Mouse (Mus musculus): ENCODE data around the gene Kcnma1. TPM values are rescaled to one million over a fixed set of nuclear protein-coding genes. Genes with fewer than 3 reads are reported as not detected.

Kcnma1 gene
- polyA plus RNA-seq, 1 experiment from 2014 or later, result 17.2 TPM

DNA sequence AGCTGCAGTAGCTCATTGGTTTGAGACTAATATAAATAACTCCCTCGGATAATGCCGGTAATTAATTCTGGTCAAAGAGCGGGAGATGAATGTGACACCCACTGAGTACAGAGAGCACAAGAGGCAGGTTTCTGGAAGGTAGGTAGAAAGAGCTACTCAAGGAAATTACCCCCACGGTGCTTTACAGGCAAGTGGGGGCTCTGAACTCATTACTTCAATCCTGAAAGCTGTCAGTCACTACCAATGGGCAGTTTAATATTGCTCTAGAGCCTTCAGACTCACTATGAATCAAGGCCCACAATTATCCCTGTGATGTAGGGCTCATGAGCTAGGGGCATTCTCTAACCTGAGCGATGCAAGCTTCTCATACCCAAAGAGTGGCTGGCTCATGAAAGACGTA lies 79.3 kb downstream of the Kcnma1 start:
- H3K9ac ChIP-seq (ENCODE audit: low read depth, low read length), result no peak overlapping the region
- ATAC-seq, result no peak; the same call in 1 of the 2 replicates
- H3K27ac ChIP-seq (ENCODE audit: low read depth, low read length), result no peak overlapping the region
- H3K4me3 ChIP-seq (ENCODE audit: low read length), result no peak overlapping the region
- H3K4me2 ChIP-seq (ENCODE audit: low read length), result no peak overlapping the region
- H3K36me3 ChIP-seq (ENCODE audit: control insufficient read depth, insufficient read depth, low read length), result no peaks in the 10 kb centered on the region
- H3K4me1 ChIP-seq (ENCODE audit: control insufficient read depth, insufficient read depth, low read depth, low read length), result peaks cover 2% of the 10 kb centered on the region; the same call in 1 of the 2 replicates
- no peaks in the 10 kb centered on the region for H3K9me3 ChIP-seq (ENCODE audit: control insufficient read depth, low read length)
- no peaks in the 10 kb centered on the region for H3K27me3 ChIP-seq (replicated peaks; ENCODE audit: control insufficient read depth, insufficient read depth, low read length)
- WGBS, result 64% methylated on average over 6 of the region's 6 CpGs

DNA sequence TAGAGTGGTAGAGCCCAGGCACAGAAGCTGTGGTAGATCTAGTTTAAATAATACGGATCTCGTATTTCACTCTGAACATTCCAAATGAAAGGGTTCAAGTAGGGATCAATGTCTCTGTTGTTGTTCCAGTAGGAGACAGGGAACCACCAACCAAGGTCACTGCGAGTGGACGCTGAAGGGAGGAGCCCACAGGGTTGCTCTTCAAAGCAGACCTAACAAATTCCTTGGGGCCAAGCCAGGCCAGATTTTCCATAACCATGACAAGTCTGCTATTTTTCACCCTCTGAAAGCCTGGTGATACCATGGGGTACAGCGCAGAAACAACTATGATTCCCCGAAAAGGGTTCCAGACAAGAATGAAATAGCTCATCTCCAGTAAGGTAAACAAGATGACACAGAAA lies 82.6 kb downstream of the Kcnma1 start:
- Histone ChIP-seq H3K27ac (ENCODE audit: low read depth, low read length) (no peak overlapping the region), H3K4me1 (ENCODE audit: control insufficient read depth, insufficient read depth, low read depth, low read length) (peaks cover 2% of the 10 kb centered on the region; the same call in 1 of the 2 replicates), H3K27me3 (replicated peaks; ENCODE audit: control insufficient read depth, insufficient read depth, low read length) (no peaks in the 10 kb centered on the region), H3K4me3 (ENCODE audit: low read length) (no peak overlapping the region), H3K9me3 (ENCODE audit: control insufficient read depth, low read length) (no peaks in the 10 kb centered on the region), H3K4me2 (ENCODE audit: low read length) (no peak overlapping the region), H3K9ac (ENCODE audit: low read depth, low read length) (no peak overlapping the region), H3K36me3 (ENCODE audit: control insufficient read depth, insufficient read depth, low read length) (no peaks in the 10 kb centered on the region)
- 84% methylated on average over 6 of the region's 6 CpGs for WGBS
- ATAC-seq, result no peak

DNA sequence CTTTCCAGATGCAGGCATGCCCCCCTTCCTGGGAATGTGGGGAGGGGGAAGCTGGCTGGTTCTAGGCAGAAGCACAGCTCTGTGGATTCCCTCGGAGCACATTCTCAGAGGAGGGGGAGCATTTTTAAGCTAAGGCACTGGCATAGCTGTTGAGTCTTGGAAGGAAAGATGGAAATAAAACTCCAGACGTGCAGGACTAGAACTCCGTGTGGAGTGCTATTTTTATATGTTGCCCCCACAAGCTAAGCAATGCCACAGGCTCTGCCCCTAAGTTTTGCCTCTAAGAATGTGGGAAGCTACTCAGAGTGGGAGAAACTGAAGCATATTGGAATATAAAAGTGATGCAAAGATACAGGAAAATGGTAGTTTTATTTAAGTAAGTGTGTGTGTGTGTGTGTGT lies 85.1 kb downstream of the Kcnma1 start:
- WGBS, result 86% methylated on average over 3 of the region's 3 CpGs
- H3K27me3 ChIP-seq (replicated peaks; ENCODE audit: control insufficient read depth, insufficient read depth, low read length), result no peaks in the 10 kb centered on the region
- H3K4me3 ChIP-seq (ENCODE audit: low read length), result no peak overlapping the region
- H3K4me2 ChIP-seq (ENCODE audit: low read length), result no peak overlapping the region
- H3K4me1 ChIP-seq (ENCODE audit: control insufficient read depth, insufficient read depth, low read depth, low read length), result no peaks in the 10 kb centered on the region
- no peak overlapping the region for H3K27ac ChIP-seq (ENCODE audit: low read depth, low read length)
- H3K9ac ChIP-seq (ENCODE audit: low read depth, low read length), result no peak overlapping the region
- ATAC-seq, result no peak
- H3K36me3 ChIP-seq (ENCODE audit: control insufficient read depth, insufficient read depth, low read length), result no peaks in the 10 kb centered on the region
- H3K9me3 ChIP-seq (ENCODE audit: control insufficient read depth, low read length), result no peaks in the 10 kb centered on the region

GRCm38 (mm10) chr14:23923356-23923755 lies 90.9 kb downstream of the Kcnma1 start:
- H3K9me3 ChIP-seq (ENCODE audit: control insufficient read depth, low read length), result no peaks in the 10 kb centered on the region
- no peak for ATAC-seq
- no peak overlapping the region for H3K4me3 ChIP-seq (ENCODE audit: low read length)
- WGBS, result 68% methylated on average over 2 of the region's 2 CpGs
- peaks cover 6% of the 10 kb centered on the region for H3K4me1 ChIP-seq (ENCODE audit: control insufficient read depth, insufficient read depth, low read depth, low read length)
- H3K27ac ChIP-seq (ENCODE audit: low read depth, low read length), result 0 out of 2 replicates have a peak overlapping the region, but pooled peaks have one; percentile 20
- H3K36me3 ChIP-seq (ENCODE audit: control insufficient read depth, insufficient read depth, low read length), result no peaks in the 10 kb centered on the region
- no peaks in the 10 kb centered on the region for H3K27me3 ChIP-seq (replicated peaks; ENCODE audit: control insufficient read depth, insufficient read depth, low read length)
- no peak overlapping the region for H3K9ac ChIP-seq (ENCODE audit: low read depth, low read length)
- no peak overlapping the region for H3K4me2 ChIP-seq (ENCODE audit: low read length)

DNA sequence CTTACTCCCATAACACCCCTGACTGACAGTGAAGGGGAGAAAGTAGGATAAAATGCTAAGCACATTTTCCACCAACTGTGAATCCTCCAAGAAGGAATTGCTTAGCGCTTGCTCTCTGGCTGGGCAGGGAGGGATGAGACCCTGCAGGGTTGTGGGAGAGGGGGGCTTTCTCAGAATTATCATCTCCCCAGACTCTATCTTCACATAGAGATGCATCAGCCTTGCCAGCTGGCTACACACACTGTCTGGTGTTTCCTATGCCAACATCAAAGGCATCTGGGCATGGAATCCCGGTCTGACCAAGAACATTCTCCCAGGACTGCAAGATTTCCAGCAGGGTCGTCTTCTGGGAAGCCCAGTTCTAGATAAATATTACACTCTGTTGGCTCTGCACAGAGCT lies 91.5 kb downstream of the Kcnma1 start:
- Histone ChIP-seq H3K36me3 (ENCODE audit: control insufficient read depth, insufficient read depth, low read length) (no peaks in the 10 kb centered on the region), H3K4me3 (ENCODE audit: low read length) (no peak overlapping the region), H3K9me3 (ENCODE audit: control insufficient read depth, low read length) (no peaks in the 10 kb centered on the region), H3K4me2 (ENCODE audit: low read length) (no peak overlapping the region), H3K27me3 (replicated peaks; ENCODE audit: control insufficient read depth, insufficient read depth, low read length) (no peaks in the 10 kb centered on the region), H3K4me1 (ENCODE audit: control insufficient read depth, insufficient read depth, low read depth, low read length) (peaks cover 6% of the 10 kb centered on the region), H3K27ac (ENCODE audit: low read depth, low read length) (0 out of 2 replicates have a peak overlapping the region, but pooled peaks have one; percentile 20), H3K9ac (ENCODE audit: low read depth, low read length) (no peak overlapping the region)
- WGBS, result 57% methylated on average over 3 of the region's 3 CpGs
- peak; percentile 60; the same call in 1 of the 2 replicates for ATAC-seq

DNA sequence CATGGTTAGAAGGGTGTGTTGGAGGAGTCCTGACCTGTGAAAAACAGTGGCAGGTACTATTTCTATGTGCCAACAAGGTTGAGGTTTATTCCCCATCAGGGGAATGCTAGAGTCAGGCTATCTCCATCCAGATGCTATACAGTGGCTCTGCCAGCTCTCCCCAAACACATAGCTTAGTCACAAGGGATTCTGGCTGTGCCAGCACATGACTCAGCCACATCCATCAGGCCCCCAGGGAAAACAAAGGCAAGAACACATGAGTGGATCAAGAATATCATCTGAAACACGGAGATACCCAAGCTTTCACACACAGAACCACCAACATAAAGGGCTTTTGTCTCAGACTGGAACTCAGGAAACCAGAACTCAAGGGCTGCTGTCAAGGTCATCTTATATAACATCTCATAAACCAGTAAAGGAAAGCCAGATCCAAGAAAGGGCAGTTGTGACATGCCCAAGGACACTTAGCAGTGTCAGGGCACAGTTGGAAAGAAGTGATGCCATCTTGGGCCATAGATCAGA lies 103.1 kb downstream of the Kcnma1 start:
- Histone ChIP-seq H3K4me1 (ENCODE audit: control insufficient read depth, insufficient read depth, low read depth, low read length) (no peaks in the 10 kb centered on the region), H3K4me2 (ENCODE audit: low read length) (no peak overlapping the region), H3K9me3 (ENCODE audit: control insufficient read depth, low read length) (no peaks in the 10 kb centered on the region), H3K27me3 (replicated peaks; ENCODE audit: control insufficient read depth, insufficient read depth, low read length) (no peaks in the 10 kb centered on the region), H3K4me3 (ENCODE audit: low read length) (no peak overlapping the region), H3K36me3 (ENCODE audit: control insufficient read depth, insufficient read depth, low read length) (no peaks in the 10 kb centered on the region), H3K9ac (ENCODE audit: low read depth, low read length) (no peak overlapping the region), H3K27ac (ENCODE audit: low read depth, low read length) (no peak overlapping the region)
- no peak for ATAC-seq
- 64% methylated on average over 1 of the region's 1 CpGs for WGBS

DNA sequence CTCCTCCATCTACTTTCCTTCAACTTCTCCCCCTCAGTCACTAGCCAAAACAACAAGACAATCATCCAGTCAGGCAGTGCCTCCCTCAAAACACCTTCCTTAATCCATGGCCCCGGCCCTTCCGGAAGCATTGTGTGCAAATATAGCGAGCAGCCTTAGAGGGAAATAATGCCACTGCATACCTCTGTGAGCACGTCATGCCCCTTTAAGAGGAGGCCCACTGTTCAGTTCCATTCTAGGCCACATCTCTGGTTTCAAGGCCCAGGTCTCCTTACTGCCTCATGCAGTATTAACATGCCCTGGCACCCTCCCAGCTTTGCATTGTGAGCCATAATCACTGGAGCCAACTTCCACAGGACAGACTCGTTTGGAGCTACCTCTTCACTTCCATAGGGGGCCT lies 105.7 kb downstream of the Kcnma1 start:
- ATAC-seq, result no peak
- 71% methylated on average over 5 of the region's 5 CpGs for WGBS
- Histone ChIP-seq H3K9me3 (ENCODE audit: control insufficient read depth, low read length) (no peaks in the 10 kb centered on the region), H3K36me3 (ENCODE audit: control insufficient read depth, insufficient read depth, low read length) (no peaks in the 10 kb centered on the region), H3K4me2 (ENCODE audit: low read length) (no peak overlapping the region), H3K4me1 (ENCODE audit: control insufficient read depth, insufficient read depth, low read depth, low read length) (peaks cover 4% of the 10 kb centered on the region), H3K9ac (ENCODE audit: low read depth, low read length) (no peak overlapping the region), H3K27me3 (replicated peaks; ENCODE audit: control insufficient read depth, insufficient read depth, low read length) (no peaks in the 10 kb centered on the region), H3K4me3 (ENCODE audit: low read length) (no peak overlapping the region), H3K27ac (ENCODE audit: low read depth, low read length) (no peak overlapping the region)

DNA sequence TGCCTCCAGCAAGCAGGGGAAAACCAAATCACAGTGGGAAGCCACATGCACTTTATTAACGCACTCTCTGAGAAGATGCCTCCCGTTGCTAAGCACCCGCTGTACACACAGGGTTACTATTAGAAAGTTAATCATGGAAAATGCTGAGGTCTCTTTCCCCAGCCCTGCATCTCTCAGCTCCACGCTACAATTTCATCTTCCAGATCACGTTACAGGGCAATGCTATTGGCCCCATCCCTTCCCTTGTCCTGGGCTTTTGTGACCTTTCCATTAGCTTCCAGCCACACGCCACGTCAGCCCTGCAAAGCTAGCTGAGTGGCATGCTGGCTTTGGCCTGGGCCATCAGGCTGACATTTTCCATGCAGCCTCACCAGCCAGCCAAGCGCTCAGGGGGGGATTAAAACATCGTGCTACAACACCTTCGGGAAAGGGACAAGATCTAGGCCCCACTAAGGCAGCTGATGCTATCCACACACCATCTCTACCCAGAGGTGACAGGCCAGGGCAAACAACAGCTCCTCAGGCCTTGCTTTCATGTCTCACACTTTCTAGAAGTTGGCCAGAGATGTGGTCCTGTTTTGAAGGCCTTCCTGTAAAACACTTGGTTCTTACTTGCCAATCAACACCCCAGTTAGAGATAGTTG lies 111.5 kb downstream of the Kcnma1 start:
- H3K36me3 ChIP-seq (ENCODE audit: control insufficient read depth, insufficient read depth, low read length), result no peaks in the 10 kb centered on the region
- no peak overlapping the region for H3K4me3 ChIP-seq (ENCODE audit: low read length)
- H3K27me3 ChIP-seq (replicated peaks; ENCODE audit: control insufficient read depth, insufficient read depth, low read length), result no peaks in the 10 kb centered on the region
- no peak overlapping the region for H3K27ac ChIP-seq (ENCODE audit: low read depth, low read length)
- H3K9ac ChIP-seq (ENCODE audit: low read depth, low read length), result no peak overlapping the region
- H3K4me1 ChIP-seq (ENCODE audit: control insufficient read depth, insufficient read depth, low read depth, low read length), result peaks cover 15% of the 10 kb centered on the region
- no peaks in the 10 kb centered on the region for H3K9me3 ChIP-seq (ENCODE audit: control insufficient read depth, low read length)
- peak; percentile 81 for ATAC-seq
- no peak overlapping the region for H3K4me2 ChIP-seq (ENCODE audit: low read length)
- 19% methylated on average over 10 of the region's 10 CpGs for WGBS

DNA sequence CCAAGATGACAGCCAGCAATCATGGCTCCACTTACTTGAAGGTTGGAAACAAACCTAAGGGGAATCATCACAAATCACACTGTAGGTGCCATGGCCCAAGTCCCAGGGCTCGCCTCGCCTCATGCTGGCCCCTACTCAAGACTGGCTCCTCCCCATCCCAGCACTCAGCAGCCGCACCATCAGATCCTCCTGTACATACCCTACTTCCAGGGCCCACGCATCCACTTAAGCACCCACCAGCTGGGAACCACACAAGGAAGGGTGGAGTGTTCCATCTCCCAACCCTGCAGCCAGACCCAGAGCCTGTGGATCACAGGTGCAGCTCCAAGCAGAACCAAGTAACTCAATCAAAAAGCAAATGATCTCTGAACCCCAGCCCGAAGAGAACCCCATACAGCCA lies 114.8 kb downstream of the Kcnma1 start:
- no peak overlapping the region for H3K9ac ChIP-seq (ENCODE audit: low read depth, low read length)
- 90% methylated on average over 5 of the region's 5 CpGs for WGBS
- H3K4me3 ChIP-seq (ENCODE audit: low read length), result no peak overlapping the region
- no peak overlapping the region for H3K27ac ChIP-seq (ENCODE audit: low read depth, low read length)
- H3K36me3 ChIP-seq (ENCODE audit: control insufficient read depth, insufficient read depth, low read length), result no peaks in the 10 kb centered on the region
- H3K4me1 ChIP-seq (ENCODE audit: control insufficient read depth, insufficient read depth, low read depth, low read length), result peaks cover 15% of the 10 kb centered on the region
- ATAC-seq, result no peak
- H3K9me3 ChIP-seq (ENCODE audit: control insufficient read depth, low read length), result no peaks in the 10 kb centered on the region
- no peak overlapping the region for H3K4me2 ChIP-seq (ENCODE audit: low read length)
- H3K27me3 ChIP-seq (replicated peaks; ENCODE audit: control insufficient read depth, insufficient read depth, low read length), result no peaks in the 10 kb centered on the region

Data from hindbrain, embryonic 16.5 days (tissue).